Mouse (Mus musculus): ENCODE results near the gene Serpina7.

The Serpina7 gene

GRCm38 (mm10) chrX:139085077-139085476 lies at the start of gene Serpina7:
Gene Serpina7, minus strand, starts transcription at chrX:139085236.
- DNase-seq (ENCODE audit: low read depth, low spot score), result no peak

GRCm38 (mm10) chrX:139134031-139134430 lies 49.0 kb upstream of the Serpina7 start:
- no peak for DNase-seq (ENCODE audit: low read depth, low spot score)

- no peak for DNase-seq (ENCODE audit: low read depth, low spot score)
These were observed 12.2 kb upstream of the Serpina7 start for GRCm38 (mm10) chrX:139097197-139097596.

GRCm38 (mm10) chrX:139085943-139086342 lies 907 bp upstream of the Serpina7 start, which contains the start of gene 4930513O06Rik:
Gene 4930513O06Rik, plus strand, starts transcription at chrX:139086243.
- DNase-seq (ENCODE audit: low read depth, low spot score), result no peak

DNA sequence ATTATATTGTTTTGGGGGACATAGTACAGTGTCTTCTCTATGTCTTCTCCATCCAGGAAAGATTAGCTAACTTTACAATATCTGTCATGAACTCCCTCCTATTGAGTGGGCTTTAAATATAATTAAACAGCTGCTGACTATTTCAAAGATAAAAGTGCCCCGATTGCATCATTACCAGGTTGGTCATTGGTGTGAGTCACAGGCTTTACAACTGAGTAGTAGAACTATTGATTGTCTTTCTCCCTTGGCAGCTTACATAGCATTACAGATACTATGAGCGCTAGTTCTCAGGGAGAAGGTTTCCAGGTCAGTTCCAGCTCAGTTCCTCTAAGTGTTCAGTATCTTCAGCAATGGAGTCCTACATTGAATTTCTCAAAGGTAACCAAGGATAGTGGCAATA lies 6.5 kb downstream of the Serpina7 start:
- no peak for DNase-seq (ENCODE audit: low read depth, low spot score)

DNA sequence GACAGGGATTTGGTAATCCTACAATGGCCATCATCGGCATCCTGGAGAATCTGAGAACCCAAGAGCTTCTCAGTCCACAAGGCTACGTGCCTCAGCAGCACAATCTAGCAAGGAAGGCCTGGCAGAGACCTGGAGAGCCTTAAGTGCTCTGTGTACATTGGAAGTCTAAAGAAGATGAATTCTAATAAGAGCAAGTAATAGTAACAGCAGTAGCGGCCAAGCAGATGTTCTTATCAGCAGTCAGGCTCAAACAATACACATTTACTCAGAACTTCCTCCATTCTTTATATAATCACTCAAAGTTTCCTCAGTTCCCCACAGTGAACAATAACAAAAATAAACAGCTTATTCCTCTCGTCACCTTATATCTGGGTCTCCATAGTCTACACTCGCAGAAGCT lies 21.0 kb downstream of the Serpina7 start:
- DNase-seq (ENCODE audit: low read depth, low spot score), result no peak

DNA sequence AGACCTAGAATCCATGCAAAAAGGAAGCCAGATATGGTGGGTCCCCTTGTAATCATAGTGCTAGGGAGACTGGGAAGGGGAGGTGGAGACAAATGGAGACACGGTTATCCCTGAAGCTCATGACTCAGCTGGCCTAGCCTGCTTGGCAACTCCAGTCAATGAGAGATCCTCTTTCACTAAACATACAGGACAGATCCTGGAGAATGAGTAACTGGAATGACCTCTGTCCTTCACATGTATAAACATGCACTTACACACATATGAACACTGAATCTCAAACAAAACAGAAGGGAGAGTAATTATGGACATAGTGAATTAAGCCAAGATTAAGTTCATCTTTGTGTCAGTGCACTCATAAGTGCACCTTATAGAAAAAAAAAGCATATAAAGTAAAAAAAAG lies 31.9 kb downstream of the Serpina7 start:
- DNase-seq (ENCODE audit: low read depth, low spot score), result no peak

DNA sequence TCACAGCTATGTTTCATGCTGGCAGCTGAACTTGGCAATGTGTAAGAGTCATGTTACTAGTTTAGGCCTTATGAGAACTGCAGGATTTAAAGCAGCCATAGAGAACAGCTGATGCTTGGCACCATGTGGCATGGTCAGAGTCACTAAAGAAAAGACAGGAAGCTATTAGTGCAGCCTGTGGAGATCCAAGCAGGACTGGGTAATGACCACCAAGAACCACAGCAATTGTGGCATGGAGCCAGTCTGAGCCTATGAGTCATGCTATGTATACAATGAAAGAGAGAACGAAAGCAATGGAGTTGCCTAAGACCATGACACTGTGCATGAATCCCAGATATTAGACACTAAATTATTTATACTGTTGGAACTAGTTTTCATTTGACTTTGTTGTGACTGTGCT lies 33.1 kb downstream of the Serpina7 start:
- no peak for DNase-seq (ENCODE audit: low read depth, low spot score)

- DNase-seq (ENCODE audit: low read depth, low spot score), result no peak
These were observed 43.9 kb downstream of the Serpina7 start for GRCm38 (mm10) chrX:139041148-139041547.

- DNase-seq (ENCODE audit: low read depth, low spot score), result no peak
These were observed 45.7 kb downstream of the Serpina7 start for GRCm38 (mm10) chrX:139039314-139039713.

- DNase-seq (ENCODE audit: low read depth, low spot score), result no peak
These were observed 47.4 kb downstream of the Serpina7 start for GRCm38 (mm10) chrX:139037666-139038065.

Data from c-Kit-negative CD71-positive TER-119-positive erythroid progenitor cells, embryonic 14.5 days (primary cell).